ENCODE assay signal across 10 mouse cellular contexts in genomic region chr4:145267631-145268110, GRCm38 (mm10). TPM values are rescaled to one million over a fixed set of nuclear protein-coding genes. Genes with fewer than 3 reads are reported as not detected.
DNase-seq lines count a peak whose midpoint lies in the region; ATAC-seq and TF ChIP-seq lines count a peak whose summit lies in the region.
"Had no signal": no experiment of that assay in that cellular context is flagged by ENCODE, and none has a peak within 500 bp of the region (broad histone marks: within the 10 kb centered on the region; RNA-seq: fewer than 3 reads in every experiment).

No protein-coding gene starts in this region.

- H3K4me1 ChIP-seq in spleen, adult 2 months (ENCODE audit: control insufficient read depth, insufficient read depth, insufficient read length) = peaks cover 5% of the 10 kb centered on the region; the same call in 1 of the 2 replicates
- H3K4me1 ChIP-seq in lung, embryonic 15.5 days = peaks cover 7% of the 10 kb centered on the region; the same call in 1 of the 2 replicates
- no peaks in the 10 kb centered on the region for H3K4me1 ChIP-seq in stomach, embryonic 14.5 days (ENCODE audit: control insufficient read depth, insufficient read depth, low read length)
- no peaks in the 10 kb centered on the region for H3K4me1 ChIP-seq in hindbrain, embryonic 14.5 days (replicated peaks; ENCODE audit: control insufficient read depth, insufficient read depth, low read length)

- peak; percentile 71; the same call in 1 of the 2 replicates for ATAC-seq in lung, embryonic 15.5 days (ENCODE audit: borderline replicate concordance, extremely low read depth, low FRiP score, low TSS enrichment)
- ATAC-seq in stomach, embryonic 14.5 days (ENCODE audit: insufficient number of reproducible peaks, insufficient read depth, low FRiP score, low read depth) = peak; percentile 16; the same call in 1 of the 2 replicates
- no peak for ATAC-seq in hindbrain, embryonic 14.5 days (ENCODE audit: low FRiP score)

- H3K27ac ChIP-seq in spleen, adult 2 months (ENCODE audit: insufficient read depth, low read length) = 0 out of 2 replicates have a peak overlapping the region, but pooled peaks have one; percentile 8
- H3K27ac ChIP-seq in lung, embryonic 15.5 days = no peak overlapping the region
- H3K27ac ChIP-seq in stomach, embryonic 14.5 days (ENCODE audit: low read length) = no peak overlapping the region
- H3K27ac ChIP-seq in hindbrain, embryonic 14.5 days = no peak overlapping the region

- TF ChIP-seq POLR2A in spleen, adult 2 months (IDR thresholded peaks at IDR 0.05; ENCODE audit: low read depth, low read length) = no peak

- no peaks in the 10 kb centered on the region for H3K36me3 ChIP-seq in spleen, adult 2 months (ENCODE audit: control insufficient read depth, insufficient read depth, low read length)
- no peaks in the 10 kb centered on the region for H3K36me3 ChIP-seq in lung, embryonic 15.5 days
- H3K36me3 ChIP-seq in stomach, embryonic 14.5 days (ENCODE audit: control insufficient read depth, insufficient read depth, low read length) = no peaks in the 10 kb centered on the region
- no peaks in the 10 kb centered on the region for H3K36me3 ChIP-seq in hindbrain, embryonic 14.5 days (replicated peaks; ENCODE audit: control insufficient read depth, insufficient read depth)

- no peak overlapping the region for H3K4me2 ChIP-seq in lung, embryonic 15.5 days
- no peak overlapping the region for H3K4me2 ChIP-seq in stomach, embryonic 14.5 days (replicated peaks; ENCODE audit: low read depth, low read length)
- H3K4me2 ChIP-seq in hindbrain, embryonic 14.5 days (replicated peaks) = no peak overlapping the region

- H3K4me3 ChIP-seq in spleen, adult 2 months (ENCODE audit: extremely low read depth, insufficient read depth, insufficient read length) = no peak overlapping the region
- H3K4me3 ChIP-seq in lung, embryonic 15.5 days = no peak overlapping the region
- H3K4me3 ChIP-seq in stomach, embryonic 14.5 days (ENCODE audit: low read depth, low read length) = no peak overlapping the region
- H3K4me3 ChIP-seq in hindbrain, embryonic 14.5 days (replicated peaks; ENCODE audit: low read length) = no peak overlapping the region

- TF ChIP-seq CTCF in spleen, adult 2 months (IDR thresholded peaks at IDR 0.05; ENCODE audit: extremely low read depth, insufficient read depth, insufficient read length, insufficient replicate concordance) = no peak

- no peaks in the 10 kb centered on the region for H3K9me3 ChIP-seq in lung, embryonic 15.5 days
- H3K9me3 ChIP-seq in stomach, embryonic 14.5 days (ENCODE audit: control insufficient read depth, low read depth, low read length) = no peaks in the 10 kb centered on the region
- H3K9me3 ChIP-seq in hindbrain, embryonic 14.5 days (ENCODE audit: control insufficient read depth, low read length) = no peaks in the 10 kb centered on the region

- no peak for DNase-seq in spleen, adult 2 months (ENCODE audit: low read depth in 1 of 2, low spot score in 2 of 2)
- DNase-seq in spleen, postnatal 4 days (ENCODE audit: low spot score in 2 of 2) = no peak
- DNase-seq in adrenal gland, postnatal 25 days = peak; percentile 33
- DNase-seq in hindbrain, embryonic 14.5 days (ENCODE audit: low spot score) = no peak
- no peak for DNase-seq in kidney, postnatal 14 days
- DNase-seq: kidney, adult 11 months; thymus, postnatal 25 days had no signal

- WGBS in spleen, adult 2 months = 31% methylated on average over 4 of the region's 4 CpGs
- 19% methylated on average over 4 of the region's 4 CpGs for WGBS in lung, embryonic 15.5 days
- WGBS in stomach, embryonic 14.5 days = 47% methylated on average over 4 of the region's 4 CpGs
- WGBS in hindbrain, embryonic 14.5 days = 81% methylated on average over 4 of the region's 4 CpGs

- no peaks in the 10 kb centered on the region for H3K27me3 ChIP-seq in spleen, adult 2 months (ENCODE audit: control insufficient read depth, insufficient read depth, low read length)
- no peaks in the 10 kb centered on the region; the same call in 1 of the 2 replicates for H3K27me3 ChIP-seq in lung, embryonic 15.5 days
- no peaks in the 10 kb centered on the region for H3K27me3 ChIP-seq in stomach, embryonic 14.5 days (ENCODE audit: control insufficient read depth, insufficient read depth, low read length)
- no peaks in the 10 kb centered on the region for H3K27me3 ChIP-seq in hindbrain, embryonic 14.5 days (ENCODE audit: control insufficient read depth, insufficient read depth, low read length)

- no peak overlapping the region for H3K9ac ChIP-seq in lung, embryonic 15.5 days
- no peak overlapping the region for H3K9ac ChIP-seq in stomach, embryonic 14.5 days (replicated peaks; ENCODE audit: low read depth, low read length)
- H3K9ac ChIP-seq in hindbrain, embryonic 14.5 days = no peak overlapping the region

RNA-seq across cellular contexts. Expression of gene Tnfrsf1b, which starts 21.0 kb away (rescaled TPM):
- 45.9 and 63.4 TPM in 2 replicates for polyA plus RNA-seq in spleen, adult 2 months (2012; rRNA removed)
- total RNA-seq in adrenal gland, postnatal 25 days (2021) = 4.9 and 7.2 TPM in 2 replicates
- polyA plus RNA-seq in lung, embryonic 15.5 days (2015; fragmentation: Nextera tagmentation; extraction: Ambion mirVana) = 4.5 and 5.2 TPM in 2 replicates
- 3.2 and 3.6 TPM in 2 replicates for polyA plus RNA-seq in stomach, embryonic 14.5 days (2014; fragmentation: Nextera tagmentation; extraction: Ambion mirVana)
- polyA plus RNA-seq in hindbrain, embryonic 14.5 days (2014; fragmentation: Nextera tagmentation; extraction: Ambion mirVana) = 4.4 and 4.7 TPM in 2 replicates

RNA-seq across cellular contexts. Expression of gene Tnfrsf8, which starts 47.3 kb away (rescaled TPM):
- 0.68 and 0.73 TPM in 2 replicates for polyA plus RNA-seq in spleen, adult 2 months (2012; rRNA removed)
- 0.29 and 0.43 TPM in 2 replicates for total RNA-seq in adrenal gland, postnatal 25 days (2021)
- 0.15 and 0.98 TPM in 2 replicates for polyA plus RNA-seq in lung, embryonic 15.5 days (2015; fragmentation: Nextera tagmentation; extraction: Ambion mirVana)
- 0.13 and 0.20 TPM in 2 replicates for polyA plus RNA-seq in stomach, embryonic 14.5 days (2014; fragmentation: Nextera tagmentation; extraction: Ambion mirVana)
- polyA plus RNA-seq in hindbrain, embryonic 14.5 days (2014; fragmentation: Nextera tagmentation; extraction: Ambion mirVana) = 0.28 and 0.38 TPM in 2 replicates
- polyA plus RNA-seq: liver, embryonic 16.5 days had no signal
